Mouse (Mus musculus): ENCODE measurements at regions not wholly inside any gene's neighbourhood (a gene's known extent, or its start where the extent isn't known, plus 50 kb on each side); places are given as distances from the start of the nearest gene placed in this dataset.

GRCm38 (mm10) chr12:56472856-56473647, 63.7 kb downstream of the Nkx2-1 start:
- DNase-seq (ENCODE audit: low read depth): no peak

- no peak for DNase-seq (ENCODE audit: low read depth)
These were observed 65.7 kb downstream of the Nkx2-1 start for GRCm38 (mm10) chr12:56470932-56471500.

DNA sequence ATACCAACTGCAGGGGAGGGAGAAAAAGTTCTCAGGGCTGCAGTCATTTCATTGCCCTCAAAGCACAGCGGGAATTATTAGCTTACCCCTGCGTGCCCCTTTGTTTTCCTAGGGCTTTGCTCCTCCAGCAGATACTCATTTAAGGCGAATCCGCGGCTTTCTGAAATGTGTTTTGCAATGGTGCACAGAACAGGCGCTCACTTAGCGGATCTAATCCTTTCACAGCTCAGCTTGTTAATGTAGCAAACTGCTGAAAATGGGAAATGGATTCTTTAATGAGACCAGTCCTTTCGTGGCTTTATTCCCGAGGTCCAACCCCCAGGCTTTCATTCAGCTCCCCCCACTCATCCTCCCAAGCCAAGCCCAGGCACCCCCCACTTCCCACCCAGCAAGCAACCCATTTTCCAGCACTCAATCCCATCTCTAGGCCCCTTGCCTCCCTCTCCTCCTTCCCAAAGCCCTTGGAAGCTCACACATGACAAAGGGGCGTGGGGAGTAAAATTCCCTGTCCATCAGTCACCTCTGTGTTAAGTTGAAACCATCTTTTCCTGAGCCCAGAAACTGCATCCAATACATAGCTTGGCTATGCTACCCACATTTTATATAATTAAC, 77.1 kb downstream of the Nkx2-1 start:
- DNase-seq (ENCODE audit: low read depth): no peak

DNA sequence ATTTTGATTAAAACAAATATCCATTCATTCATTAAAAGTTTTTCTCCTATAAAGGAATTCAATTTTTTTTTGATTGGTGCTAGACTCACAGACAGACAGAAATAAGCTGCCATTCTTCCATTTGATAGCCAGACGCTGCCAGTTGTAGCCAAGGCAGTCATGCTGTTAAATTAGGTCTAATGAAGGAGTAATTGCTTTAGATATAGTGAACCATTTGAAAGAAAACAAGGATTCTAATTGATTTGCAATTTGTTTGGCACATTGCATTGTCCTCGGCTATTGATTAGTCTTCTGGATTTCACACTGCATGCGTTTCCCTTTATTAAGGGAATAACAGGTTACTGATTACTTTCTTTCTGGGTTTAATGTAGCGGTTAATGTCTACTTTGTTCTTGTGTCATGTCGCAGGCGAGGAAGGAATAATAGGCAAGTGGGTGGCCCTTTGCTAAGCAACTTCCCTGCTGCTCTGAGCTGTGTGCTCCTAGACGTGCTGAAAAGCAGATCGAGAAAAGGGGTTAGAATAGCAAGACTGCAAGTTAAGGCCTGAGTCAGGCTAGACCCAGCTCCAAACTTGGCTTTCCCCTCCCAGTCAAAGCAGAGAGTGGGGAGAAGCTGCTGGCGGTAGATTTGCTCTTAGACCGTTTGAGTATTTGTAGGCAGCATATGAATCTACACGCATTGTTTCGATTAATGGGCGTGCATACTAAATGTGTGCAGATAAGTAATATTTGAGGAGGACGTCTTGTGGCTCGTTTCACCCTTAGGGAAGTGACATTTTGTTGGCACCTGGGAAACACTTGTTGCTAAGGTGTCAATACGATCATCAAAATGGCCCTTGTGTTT, 77.8 kb downstream of the Nkx2-1 start:
- DNase-seq (ENCODE audit: low read depth): no peak

DNA sequence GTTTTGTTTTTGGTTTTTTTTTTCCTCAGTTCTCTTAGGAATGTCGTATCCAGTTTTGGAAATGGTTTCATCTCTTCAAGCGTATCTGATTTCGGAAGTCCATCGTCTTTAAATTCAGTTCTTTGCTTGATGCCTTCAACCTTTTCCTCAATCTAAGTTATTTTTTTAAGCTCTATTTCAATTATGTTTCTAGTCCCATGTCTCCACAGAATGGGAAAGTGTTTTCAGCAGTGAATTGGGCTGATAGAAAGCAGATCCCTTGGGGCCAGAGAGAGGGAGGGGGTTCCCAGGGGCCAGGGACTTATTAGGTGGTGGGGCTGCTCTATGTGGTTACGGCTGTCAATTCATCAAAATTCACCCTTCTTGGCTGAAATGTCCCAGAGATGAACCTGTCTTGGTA, 78.8 kb downstream of the Nkx2-1 start:
- no peak for DNase-seq (ENCODE audit: low read depth)

DNA sequence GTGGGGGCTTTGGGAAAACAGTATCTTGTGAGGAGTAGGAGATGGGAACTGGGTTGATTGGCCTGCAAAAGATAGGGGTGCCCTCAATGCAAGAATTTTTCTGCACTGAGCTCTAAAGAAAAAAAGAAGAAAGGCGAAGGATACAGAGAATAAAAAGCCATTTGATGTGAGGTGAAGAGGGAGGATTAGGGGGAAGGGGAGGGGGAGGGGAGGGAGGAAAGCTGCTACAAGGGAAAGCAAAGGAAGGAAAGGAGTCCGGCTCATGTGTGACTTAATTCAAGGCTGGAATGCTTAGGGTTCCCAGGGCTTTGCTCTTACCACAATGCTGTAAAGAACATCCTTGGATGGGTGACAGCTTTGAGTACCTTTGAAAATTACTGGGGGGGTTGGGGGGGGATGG, 79.4 kb downstream of the Nkx2-1 start:
- DNase-seq (ENCODE audit: low read depth): no peak

DNA sequence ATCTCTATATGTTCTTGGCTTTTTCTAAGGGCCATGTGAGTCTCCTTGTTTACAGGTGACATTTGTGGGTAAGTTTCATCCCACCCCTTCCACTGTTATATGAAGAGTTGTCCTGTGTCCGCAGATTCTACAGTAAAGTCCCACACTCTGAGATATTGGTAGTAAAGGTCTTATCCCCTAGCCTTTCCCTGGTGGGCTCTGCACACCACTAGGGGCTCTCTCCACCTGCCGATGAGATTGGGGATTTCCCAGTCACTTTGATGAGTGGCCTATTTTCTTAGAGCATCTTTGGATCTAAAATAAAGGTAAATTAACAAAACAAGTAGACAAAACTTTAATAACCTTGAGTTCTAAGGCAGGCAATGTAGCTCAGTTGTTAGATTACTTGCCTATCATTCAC, 86.4 kb downstream of the Nkx2-1 start:
- DNase-seq (ENCODE audit: low read depth): no peak

DNA sequence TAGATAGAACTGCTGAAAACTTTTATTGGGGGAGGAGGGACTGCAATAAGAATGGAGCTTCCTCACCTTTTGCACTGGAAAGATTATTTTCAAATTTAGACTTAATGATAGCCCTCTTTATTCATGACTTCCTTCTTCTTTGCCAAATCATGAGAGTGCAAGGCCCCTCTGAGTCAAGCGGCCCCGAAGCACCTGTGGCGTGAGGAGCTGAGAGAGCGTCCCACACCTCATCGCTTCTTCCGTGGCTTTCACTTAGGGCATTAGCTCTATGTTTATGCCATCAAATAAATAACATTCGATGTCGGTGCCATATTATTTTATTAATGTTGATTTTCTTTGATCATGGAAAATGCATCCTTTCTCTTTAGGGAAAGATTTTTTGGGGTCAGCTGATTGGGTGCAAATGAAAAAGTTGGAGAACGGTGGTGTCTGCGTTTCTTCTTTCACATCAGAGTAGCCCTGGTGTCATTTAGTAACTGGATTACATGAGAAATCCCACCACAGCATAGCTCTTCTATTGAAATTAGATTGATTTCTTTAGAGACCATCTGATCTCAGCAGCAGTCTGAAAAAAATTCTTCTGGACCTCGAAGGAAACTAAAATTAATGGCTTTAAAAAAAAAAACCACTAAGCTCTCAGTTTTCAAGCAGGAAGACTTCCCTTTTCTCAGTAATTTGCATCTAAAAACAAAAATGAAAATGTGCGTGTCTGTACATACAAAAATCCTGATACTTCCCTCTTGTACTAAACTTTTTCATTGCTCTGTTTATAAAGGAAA, 87.7 kb downstream of the Nkx2-1 start:
- DNase-seq (ENCODE audit: low read depth): no peak

GRCm38 (mm10) chr12:56441166-56441817, 95.4 kb downstream of the Nkx2-1 start:
- DNase-seq (ENCODE audit: low read depth): no peak

- DNase-seq (ENCODE audit: low read depth): no peak
These were observed 94.6 kb upstream of the Mbip start for GRCm38 (mm10) chr12:56440068-56440847.

- DNase-seq (ENCODE audit: low read depth): no peak
These were observed 92.7 kb upstream of the Mbip start for GRCm38 (mm10) chr12:56438384-56438783.

DNA sequence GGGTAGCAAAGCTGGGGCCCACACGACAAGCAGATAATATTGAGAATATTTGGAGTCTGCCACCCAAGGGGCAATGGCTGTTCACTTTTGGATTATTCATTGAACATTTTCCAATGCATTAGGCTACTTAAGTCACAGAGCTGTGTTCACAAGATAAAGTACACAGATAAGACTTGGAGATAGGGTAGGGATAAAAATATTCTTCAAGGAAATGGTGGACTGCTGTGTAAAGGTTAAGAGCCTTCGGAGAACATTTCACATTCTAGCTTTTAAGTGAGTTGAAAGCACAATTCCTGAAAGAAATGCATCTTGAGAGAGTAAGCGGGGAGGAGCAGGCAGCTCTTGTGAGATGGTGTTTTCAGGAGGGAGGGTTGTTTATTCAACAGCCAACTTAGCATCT, 92.3 kb upstream of the Mbip start:
- DNase-seq (ENCODE audit: low read depth): no peak

DNA sequence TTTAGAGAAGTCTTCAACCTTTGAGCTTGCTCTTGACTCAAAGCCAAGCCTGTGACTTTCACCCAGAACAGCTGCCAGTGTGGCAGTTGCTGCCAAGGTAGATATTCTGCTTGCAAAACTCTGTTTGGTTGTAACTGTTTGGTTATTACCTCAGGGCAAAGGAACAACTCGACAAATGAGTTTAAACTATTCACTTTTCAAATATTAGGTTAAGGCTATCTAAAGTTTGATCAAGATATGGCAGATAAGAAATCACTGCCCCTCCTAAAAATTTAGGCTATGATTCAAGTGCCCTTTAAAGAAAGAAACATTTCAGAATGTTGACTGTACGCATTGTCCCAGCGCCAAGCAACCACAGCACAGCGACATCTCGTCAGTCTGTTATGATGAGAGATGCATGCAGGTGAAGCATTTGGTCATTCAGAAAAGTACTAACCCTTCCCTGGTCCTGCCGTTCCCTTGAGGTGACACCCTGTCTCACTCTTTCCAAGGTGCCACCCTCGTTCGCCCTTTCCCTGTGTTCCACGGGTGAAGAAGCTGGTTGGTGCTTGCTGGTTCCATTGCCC, 81.1 kb upstream of the Mbip start:
- no peak for DNase-seq (ENCODE audit: low read depth)

DNA sequence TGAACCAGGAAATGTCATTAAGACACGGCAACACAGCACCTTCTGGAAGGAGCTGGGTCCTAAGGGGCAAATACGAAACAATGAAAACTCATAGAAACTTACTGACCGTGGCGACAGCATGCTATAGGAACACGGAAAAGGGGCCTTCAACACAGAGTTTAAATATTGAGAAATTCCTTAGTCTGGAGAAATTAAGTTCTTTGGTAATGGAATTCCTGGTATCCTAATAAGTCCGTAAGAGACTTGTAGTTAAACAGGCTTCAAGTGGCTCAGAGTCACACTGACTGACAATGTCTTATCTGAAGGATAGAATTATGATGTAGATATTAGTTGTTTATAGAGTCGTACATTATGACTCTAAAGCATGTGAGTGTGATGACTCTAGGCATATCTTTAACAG, 70.4 kb upstream of the Mbip start:
- no peak for DNase-seq (ENCODE audit: low read depth)

- DNase-seq (ENCODE audit: low read depth): no peak
These were observed 69.4 kb upstream of the Mbip start for GRCm38 (mm10) chr12:56414861-56415765.

DNA sequence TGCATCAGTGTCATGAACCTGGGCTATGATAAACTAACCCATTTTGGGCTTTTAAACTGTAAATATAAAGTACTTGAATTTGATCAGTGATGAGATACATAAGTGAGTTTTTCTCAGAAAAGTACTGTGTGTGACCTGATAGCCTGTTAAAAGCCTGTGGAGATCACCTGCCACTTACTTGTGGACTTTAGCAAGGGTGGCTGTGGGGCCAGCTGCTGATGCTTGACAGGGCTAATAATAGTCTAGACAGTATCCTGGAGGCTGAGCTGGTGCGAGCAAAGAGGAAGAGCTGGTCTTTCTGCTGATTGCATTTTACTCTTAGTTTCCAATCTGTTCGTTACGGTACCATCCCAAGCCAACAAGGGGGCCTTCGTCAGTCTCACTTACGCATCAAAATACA, 60.0 kb upstream of the Mbip start:
- DNase-seq (ENCODE audit: low read depth): no peak

GRCm38 (mm10) chr12:56404833-56405232, 59.1 kb upstream of the Mbip start:
- peak; percentile 59 for DNase-seq (ENCODE audit: low read depth)

DNA sequence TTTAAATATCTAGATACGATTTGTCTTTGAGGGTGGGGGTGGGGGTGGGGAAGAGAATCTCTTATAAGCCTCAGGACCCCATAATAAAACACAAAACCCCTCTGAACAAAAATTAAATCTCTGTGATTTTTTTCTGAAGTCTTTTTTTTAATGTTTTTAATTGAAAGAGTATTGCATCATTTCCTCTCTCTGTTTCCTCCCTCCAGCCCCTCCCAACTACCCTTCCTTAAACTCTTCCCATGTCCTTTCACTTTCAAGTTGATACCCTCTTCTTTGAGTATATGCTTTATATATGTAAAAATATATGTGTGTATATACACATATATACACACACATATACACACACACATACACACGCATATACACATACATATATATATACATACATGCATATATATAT, 58.6 kb upstream of the Mbip start:
- no peak for DNase-seq (ENCODE audit: low read depth)

GRCm38 (mm10) chr12:56403626-56404025, 57.9 kb upstream of the Mbip start:
- no peak for DNase-seq (ENCODE audit: low read depth)

Measured in induced T-regulatory cell, adult 2 months (primary cell).